Mouse (Mus musculus) kidney, postnatal 25 days (tissue): ENCODE measurements around the gene Ttll12.

Experiments used
- DNase-seq, 2 experiments: peaks; one replicate each; pipeline ENCODE4 v3.0.0; 2021; ENCODE audit warnings: mixed read lengths in 2 of 2

Gene Ttll12

DNA sequence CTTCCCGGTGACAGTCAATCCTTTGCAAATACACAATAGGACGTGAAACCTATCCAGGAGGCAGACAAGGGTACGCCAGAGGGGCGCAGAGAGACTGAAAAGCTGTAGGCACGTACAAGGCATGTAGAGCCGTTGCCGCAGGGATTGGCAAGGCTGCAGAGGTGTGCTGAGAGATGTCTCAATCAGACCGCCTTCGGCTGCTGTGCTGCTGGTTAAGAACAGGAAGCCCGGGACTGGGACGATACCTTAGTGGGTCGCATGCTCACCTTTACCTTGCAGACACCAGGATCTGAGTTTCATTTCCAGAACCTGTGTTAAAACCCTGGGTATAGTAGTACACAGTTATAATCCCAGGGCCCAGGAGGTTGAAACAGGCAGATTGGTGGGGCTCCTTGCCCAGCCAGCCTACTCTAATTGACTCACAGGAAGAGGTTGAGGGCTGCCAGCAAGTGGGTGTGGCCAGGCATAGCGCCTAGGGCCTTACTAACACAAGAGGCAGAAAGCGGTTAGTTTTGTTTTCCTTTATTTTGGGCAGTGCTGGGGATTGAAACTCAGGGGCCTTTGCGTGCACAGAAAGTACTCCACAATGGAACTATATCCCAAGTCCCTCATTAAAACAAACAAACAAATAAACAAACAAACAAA is 32.2 kb downstream of the Ttll12 start:
- DNase-seq, result peak; percentile 88 to 93

DNA sequence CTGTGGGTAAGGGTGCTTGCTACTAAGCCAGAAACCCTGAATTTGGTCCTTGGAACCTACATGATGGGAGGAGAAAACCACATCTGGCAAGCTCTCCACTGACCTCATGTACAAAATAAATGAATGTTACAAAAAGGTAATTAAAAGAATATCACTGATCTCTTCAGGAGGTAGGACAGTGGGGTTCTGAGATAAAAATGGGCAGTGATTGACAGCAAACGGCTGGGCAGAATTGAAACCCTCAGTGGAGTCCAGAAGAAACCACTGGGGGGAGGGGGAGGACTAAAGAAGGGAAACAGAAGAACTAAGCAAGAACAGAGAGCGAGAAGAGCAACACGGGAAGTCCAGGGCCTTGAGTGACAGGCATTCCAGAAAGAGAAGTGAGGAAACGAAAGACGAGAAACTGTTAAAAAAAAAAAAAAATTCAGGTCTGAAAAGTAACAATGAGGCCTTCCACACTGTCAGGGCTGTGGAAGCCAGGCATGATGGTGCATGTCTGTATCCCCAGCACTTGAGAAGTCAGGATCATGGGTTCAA is 33.9 kb downstream of the Ttll12 start:
- no peak for DNase-seq

DNA sequence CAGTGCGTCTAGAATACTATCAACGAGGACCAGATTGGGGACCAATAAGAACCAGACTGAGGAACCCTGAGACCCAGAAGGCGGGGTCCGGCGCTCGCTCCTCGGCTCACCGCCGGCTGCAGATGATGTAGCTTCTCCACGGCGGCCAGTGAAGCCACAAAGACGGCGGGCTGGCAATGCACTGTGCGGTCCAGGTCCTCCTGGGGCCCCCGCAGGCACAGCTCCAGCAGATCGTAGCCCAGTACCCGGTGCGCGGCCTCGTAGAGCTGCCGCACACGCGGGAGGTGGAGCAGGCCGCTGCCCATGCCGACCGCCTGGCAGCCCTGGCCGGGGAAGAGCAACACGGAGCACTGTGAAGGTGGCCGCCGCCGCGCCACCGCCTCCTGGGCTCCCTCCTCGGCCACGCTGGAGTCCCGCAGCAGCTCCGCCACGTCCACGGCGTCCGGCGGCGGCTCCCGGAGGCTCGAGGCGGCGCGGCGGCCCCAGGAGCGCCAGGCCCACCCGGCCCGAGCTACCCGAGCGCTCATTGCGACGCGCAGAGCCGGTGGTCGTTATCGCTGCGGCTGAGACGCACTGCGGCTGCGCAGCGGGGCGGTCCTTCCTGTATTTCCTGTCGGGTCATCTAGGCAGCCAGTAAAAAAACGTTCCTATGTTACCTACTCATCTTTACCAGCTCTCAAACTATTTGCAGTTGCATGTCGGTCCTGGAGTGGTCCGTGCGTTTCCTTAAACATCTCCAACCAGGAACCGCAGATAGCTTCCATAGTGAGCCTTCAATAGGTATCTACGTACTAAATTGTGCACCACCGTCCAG is 39.6 kb downstream of the Ttll12 start:
- peak; percentile 86 to 92 for DNase-seq

DNA sequence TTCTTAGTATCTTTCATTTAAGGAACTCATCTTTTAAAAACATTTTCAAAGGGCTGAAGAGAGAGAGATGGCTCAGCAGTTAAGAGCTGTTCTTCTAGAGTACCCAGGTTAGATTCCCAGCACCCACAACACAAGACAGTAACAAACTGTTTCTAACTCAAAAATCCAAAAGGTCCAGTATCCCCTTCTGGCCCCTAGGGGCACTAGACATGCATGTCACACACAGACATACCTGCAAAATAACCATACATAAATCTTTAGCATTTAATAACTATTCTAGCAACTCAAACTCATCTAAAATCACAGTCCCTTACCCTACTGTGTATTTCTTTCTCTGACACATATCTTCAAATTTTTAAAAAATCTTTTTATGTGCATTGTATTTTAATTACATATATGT is 41.1 kb downstream of the Ttll12 start:
- DNase-seq, result no peak

DNA sequence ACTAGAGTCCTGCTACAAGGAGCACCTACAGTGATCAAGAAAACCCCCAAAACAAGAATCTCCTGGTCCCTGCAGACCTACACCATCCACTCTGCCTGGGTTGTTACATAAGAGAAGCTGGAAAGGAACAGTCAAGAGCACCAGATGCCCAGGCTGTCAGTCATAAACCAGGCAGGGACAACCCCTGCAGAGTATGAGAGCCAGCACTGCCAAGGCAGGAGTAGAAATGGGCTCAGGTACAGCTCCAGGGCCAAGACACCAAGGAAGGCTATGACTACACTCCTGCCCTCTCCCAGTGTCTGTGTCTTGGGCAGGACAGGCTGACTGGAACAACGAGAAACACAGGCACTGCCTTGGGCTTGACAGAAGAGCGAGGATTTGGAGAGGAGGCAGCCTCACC is 44.8 kb downstream of the Ttll12 start:
- DNase-seq, result no peak

DNA sequence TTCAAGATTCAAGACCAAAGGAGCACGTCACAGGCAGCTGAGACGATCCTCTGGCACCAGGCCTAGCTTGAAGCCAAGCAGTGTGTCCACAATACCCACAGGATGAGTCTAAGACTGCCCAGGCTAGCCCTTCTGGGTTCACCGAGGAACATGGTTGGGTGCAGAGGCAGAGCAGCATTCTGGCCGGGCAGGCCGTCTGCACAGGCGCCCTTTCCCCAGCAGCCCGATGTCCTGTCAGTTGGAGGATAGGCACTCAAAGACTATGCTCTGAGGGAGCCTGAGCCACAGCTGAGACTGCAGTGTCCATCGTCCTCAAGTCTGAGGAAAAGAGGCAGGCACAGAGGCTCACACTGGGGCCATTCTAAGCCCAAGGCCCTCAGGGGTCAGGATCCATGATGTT is 47.8 kb downstream of the Ttll12 start:
- DNase-seq, result no peak

DNA sequence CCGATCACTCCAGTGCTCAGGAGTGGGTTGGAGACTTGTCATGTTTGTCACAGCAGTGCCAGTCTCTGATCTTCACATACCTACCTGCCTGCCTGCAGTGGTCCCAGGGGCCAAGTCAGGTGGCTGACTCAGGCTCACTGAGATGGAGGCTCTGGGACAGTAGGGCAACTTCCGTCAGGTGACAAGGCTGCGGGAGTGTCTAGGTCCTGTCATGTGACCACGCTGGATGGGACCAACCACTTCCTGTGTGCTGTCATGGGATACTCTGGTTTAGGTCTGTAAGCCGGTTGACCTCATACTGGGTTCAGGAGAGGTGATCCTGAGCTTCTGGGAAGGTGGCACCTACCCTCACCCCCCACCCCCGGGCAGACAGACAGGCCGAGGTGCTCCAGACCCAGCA is 48.9 kb downstream of the Ttll12 start:
- no peak for DNase-seq

DNA sequence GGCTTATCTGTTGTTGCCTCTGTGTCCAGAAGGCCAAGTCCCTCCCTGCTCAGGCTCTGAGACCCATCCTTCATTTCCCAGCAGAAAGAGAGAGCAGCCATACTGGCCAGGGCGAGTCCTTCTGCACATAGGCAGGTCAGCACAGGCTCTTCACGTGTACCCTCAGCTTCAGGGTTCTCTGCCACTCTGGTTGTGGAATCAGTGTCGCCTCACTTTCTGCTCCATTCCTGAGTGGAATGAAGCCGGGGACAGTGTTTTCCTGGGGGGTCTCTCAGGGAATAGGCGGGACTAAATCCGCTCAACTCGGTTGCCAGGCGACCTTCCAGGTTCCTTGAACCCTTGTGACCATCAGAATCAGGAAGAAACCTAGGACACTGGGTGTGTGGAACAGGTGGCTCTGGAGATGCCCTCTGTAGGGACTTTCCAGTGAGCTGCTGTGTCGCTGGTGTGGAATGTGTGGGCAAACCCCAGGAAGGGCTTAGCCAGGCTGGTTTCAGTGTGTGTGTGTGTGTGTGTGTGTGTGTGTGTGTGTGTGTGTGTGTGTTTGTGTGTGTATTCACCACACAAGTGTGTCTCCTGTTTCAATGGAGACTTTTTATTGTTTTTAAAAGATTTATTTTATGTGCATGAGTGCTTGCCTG is 53.2 kb downstream of the Ttll12 start:
- no peak for DNase-seq

DNA sequence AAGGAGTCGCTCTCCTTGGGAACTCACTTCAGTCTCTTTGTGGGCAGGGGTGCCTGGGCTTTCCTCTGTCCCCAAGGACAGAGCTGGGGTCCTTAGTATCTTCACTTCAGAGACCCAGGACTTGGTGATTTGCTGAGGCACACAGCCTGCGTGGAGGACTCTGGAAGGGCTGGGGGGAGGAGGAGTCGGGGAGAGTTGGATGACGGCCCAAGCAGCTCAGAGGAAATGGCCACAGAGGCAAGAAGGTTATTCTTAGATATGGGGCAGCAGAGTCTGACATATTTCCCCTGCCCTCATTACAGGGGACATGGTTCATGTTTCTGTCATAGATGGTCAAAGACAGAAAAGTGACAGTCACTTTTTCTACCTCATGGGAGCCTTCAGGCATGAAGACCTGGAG is 55.1 kb downstream of the Ttll12 start:
- peak; percentile 84 to 85 for DNase-seq

DNA sequence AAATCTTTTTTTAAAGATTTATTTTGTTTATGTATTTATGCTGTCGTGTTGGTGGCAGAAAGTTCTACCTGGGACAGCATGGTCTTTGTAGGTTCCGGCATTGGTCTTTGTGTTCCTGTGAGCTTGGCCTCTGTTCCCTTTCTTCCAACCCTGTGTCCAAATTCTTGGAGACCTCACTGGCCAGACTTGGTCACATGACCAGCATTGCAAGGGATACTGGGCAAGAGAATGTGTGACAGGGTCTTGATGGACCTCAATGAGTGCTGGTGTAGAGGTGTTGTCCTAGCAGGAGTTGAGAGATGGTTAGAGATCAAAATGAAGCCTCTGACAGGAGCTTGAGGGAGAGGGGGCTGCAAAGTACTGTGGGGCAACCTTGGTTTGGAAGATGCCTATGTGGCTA is 56.1 kb downstream of the Ttll12 start:
- no peak for DNase-seq

DNA sequence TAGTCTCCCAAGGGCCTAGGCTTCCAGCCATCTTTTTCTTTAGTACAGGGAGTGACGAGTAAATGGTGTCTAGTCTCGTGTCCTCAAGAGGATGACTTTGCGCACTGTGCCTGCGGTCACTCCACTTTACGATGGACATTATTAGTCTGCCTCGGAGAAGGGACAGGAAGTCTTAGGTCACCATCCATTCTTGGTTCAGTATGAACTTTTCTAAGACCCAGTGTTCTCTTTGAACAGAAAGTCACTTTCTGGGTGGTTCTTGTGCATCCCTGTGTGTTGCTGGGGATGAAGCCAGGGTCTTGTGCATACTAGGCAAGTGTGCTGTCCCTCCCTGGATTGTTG is 59.1 kb downstream of the Ttll12 start:
- no peak for DNase-seq

DNA sequence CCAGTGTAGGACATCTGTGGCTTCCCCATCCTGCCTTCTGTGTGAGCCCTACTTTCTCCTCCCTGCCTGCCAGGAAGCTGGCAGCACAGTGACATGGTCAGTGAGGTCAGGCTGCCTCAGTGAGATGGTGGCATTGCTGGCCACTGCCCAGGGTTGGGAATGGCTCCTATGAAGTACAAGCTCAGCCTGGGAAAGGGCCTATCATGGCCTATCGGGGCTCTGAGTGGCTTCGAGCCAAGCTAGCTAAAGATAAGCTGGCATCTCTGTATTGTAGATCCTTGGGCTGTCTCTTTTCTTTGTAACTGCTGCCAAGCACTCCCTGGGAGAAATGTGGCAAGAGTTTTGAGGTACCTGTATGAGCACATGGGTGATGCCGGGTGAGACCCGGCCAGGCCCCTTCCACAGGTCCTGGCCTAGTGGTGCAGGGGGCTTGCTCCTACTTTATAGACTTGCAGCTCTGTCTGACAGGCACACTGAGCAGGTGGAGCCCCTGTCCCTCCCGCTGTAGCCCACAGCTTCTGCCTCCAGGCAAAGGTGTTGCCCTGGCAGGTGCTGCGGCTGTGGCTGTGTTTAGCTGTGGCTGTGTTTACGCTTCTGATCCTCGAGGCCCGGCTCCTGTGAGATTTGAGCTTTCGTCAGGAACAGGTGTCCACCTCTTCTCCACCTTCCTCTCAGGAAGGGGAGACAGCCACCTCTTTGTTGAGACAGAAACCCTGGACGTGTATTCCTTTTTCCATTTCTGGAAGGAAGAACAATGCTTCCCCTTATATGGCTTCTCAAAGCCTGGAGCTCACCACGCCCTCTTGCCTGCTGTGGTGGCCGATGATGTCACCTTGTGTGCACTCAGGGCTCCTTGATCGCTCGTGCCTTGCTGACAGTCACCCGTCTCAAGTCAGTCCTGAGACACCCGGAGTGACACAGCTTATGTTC is 59.7 kb downstream of the Ttll12 start:
- no peak for DNase-seq

DNA sequence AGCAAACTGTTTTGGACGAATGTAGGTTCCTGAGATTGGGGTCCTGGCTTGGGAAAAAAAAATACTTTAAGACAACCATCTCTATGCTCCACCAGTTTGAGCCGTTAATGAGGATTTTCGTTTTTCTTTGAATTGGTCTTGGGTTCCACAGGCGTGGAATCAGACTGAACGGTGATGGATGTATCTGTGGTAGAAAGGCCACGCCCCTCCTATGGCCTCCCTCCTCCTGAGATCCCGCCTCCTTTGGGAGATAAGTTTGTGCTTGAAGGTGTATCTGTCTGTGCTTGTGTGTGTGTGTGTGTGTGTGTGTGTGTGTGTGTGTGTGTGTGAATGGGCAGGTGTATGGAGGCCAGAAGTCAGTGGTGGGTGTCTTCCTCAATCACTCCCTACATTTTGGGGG is 62.4 kb downstream of the Ttll12 start:
- DNase-seq, result no peak

DNA sequence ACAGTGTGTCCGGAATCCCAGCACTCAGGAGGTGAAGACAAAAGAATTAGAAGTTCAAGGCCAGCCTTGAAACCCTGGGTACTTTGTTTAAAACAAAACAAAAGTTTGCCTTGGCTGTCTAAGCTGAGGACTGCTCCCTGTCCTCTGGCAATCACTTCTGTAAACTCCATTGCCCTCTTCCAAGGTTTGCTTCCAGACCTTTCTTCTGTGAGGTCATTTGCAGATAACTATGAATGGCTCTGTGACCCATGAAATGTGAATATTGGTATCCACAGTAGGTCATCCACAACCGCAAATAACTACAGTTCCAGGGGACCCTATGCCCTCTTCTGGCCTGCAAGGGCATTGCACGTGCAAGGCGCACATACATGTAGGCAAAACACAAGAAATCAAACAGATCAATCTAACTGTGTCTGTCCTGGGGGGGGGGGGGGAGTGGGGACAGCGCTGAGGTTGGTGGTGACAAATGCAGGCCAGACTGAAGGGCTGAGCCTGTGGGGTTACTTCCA is 62.9 kb downstream of the Ttll12 start:
- DNase-seq, result no peak

DNA sequence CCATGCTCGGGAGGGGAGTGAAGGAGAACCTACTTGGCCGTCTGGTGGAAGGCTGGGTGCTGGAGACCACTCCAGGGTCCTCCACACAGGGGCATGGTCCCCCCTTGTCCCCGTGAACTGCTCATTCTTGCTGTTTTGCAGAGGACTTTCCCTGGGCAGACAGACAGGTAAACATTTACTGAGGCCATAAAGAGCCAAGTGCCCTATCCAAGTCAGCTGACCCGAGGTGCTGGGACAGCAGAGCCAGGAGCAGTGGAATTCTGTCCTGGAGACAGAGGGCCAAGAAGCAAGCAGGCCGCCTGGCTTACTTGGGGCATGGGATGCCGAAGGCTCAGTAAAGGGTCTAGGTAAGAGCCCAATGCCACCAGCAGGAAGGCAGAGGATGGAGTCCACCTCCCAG is 64.3 kb downstream of the Ttll12 start:
- DNase-seq, result peak; percentile 66 to 86

DNA sequence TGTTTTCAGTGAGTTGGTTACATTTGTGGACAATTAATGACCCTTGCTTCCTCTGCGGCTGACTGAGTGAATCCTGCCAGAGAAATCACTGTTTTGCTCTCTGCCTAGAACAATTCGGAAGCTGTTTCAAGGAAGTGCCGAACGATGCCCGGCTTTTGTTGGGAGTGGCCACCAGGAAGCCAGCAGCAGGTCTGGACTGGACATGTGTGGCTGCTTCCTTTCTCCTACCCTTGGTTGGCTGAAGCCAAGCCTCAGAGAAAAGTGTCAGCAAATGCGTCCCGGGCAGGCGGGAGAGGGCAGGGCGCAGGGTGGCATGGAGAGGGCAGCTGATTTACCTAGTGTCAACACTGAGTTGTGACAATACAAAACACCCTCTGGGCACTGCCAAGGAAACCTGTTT is 64.7 kb downstream of the Ttll12 start:
- peak; percentile 74 to 90 for DNase-seq

DNA sequence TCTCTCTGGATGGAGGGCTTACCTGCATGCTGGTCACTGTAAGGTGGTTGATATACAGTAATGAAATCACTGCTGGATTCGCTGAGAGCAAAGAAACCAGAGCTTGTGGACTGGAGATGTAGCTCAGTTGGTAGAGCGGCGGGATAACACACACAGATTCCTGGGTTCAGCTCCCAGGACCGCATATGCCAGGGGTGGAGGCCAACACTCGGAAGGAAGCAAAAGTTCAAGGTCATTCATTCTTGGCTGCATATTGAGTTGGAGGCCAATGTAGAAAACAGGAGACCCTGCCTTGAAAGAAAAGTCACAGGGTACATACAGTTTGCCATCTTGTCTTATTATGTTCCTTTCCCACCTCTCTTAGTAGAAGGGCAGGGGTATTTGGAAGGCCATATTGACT is 65.2 kb downstream of the Ttll12 start:
- DNase-seq, result peak; percentile 78 to 79

DNA sequence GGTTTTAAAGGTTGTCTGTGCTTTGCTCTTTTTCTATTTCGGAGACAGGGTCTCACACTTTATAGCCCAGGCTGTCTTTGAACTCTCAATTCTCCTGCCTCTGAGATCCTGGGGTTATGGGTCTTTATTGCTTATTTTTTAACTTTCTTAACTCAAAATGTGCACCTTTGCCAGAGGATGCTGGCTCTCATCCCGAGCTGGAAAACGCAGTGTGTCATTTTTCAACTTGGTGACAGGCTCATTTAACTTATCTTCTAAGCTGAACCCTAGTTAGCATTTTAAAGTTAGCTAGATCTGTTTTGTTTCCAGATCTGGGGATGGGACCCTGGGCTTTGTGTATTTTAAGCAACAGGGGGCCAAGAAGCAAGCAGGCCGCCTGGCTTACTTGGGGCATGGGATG is 66.1 kb downstream of the Ttll12 start:
- DNase-seq, result peak in 1 of 2 experiments; percentile 60

DNA sequence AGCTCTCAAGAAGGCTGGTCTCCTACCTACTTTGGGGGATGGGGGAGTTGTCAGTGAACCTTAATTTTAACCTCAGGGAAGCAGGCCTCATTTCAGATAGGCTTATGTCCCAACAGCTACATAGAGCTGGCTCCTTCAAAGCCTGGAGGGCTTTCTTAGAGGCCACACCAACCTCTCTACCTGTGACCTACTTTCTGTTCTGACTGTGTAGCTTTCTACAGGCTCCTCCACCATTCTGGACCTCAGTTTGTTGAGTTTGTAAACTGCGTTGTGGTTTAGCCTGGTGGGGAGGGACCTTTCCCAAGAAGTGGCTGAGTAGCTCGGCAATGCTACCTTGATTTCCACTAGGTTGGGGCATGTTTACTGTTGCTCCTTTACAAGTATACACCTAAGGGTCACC is 67.2 kb downstream of the Ttll12 start:
- DNase-seq, result no peak

DNA sequence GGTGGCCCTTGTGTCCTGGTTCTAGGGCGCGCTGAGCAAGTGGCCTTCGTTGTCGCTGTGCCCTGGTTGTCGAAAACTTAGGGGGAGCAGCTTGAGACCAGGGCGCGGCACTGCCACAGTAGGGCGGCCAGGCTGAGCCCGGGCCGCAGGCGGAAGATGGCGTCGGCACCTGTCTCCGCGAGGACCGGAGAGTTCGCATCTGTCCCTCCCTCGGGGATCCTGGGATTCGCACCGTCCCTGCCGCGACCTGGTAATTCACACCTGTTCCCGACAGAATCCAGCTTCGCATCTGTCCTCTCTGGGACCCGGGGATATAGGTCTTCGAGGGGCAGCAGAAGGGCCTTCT is 67.9 kb downstream of the Ttll12 start:
- DNase-seq, result peak; percentile 29 to 61

DNA sequence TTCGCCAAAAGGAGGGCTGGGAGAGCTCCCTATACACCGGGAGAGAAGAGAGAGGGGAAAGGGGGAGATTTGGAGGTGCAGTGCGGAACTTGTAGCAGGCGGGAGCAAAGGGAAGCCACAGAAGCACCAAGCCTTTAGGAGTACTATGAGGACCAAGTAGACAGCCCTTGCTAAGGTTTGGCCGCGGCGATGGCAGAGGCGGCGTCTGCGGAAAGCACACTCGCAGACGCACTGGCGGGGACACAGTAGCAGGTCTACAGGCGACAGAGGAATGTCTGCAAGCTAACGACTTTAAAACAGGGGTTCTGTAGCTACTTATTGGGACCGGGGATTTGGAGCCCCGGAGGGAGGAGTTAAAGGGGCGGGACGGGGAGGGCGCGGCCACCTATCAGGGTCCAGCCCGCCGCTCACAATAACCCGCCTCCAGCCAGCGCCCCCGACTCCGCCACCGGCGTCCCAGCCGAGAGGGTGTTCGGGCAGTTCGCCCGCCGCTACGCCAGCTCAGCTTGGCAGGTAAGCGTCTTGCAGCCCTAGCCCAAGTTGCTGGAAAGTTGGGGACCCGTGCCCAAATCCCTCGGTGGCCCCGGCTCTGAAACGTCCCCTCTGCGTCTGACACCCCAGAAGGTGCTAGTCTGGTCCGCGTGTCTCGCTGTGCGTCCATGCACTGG is 68.4 kb downstream of the Ttll12 start, which contains the start of gene Bik:
Bik (plus strand) TSS at position 439 of the 668 bp plus-strand sequence.
- DNase-seq, result peak; percentile 78 to 87
